Mouse (Mus musculus): Measurements from ENCODE around the gene Abca9.

Abca9 gene

GRCm38 (mm10) chr11:110167459-110168251 is at the start of gene Abca9:
TSS of gene Abca9 (minus strand) at chr11:110168196.
- peak in 1 of 2 experiments; percentile 17 for DNase-seq

GRCm38 (mm10) chr11:110217118-110217517 is 49.1 kb upstream of the Abca9 start:
- DNase-seq: no peak

- no peak for DNase-seq
Observed at GRCm38 (mm10) chr11:110203930-110204329, 35.9 kb upstream of the Abca9 start.

- DNase-seq: no peak
Observed at GRCm38 (mm10) chr11:110198882-110199281, 30.9 kb upstream of the Abca9 start.

- DNase-seq: no peak
Observed at GRCm38 (mm10) chr11:110196561-110197306, 28.7 kb upstream of the Abca9 start.

GRCm38 (mm10) chr11:110195310-110195709 is 27.3 kb upstream of the Abca9 start:
- DNase-seq: no peak

GRCm38 (mm10) chr11:110171212-110171611 is 3.2 kb upstream of the Abca9 start:
- DNase-seq: no peak

GRCm38 (mm10) chr11:110165822-110166221 is 2.2 kb downstream of the Abca9 start:
- DNase-seq: no peak

GRCm38 (mm10) chr11:110165409-110165808 is 2.6 kb downstream of the Abca9 start:
- DNase-seq: no peak

- DNase-seq: no peak
Observed at GRCm38 (mm10) chr11:110157059-110157458, 10.9 kb downstream of the Abca9 start.

- DNase-seq: no peak
Observed at GRCm38 (mm10) chr11:110155985-110156384, 12.0 kb downstream of the Abca9 start.

- no peak for DNase-seq
Observed at GRCm38 (mm10) chr11:110147640-110148039, 20.4 kb downstream of the Abca9 start.

GRCm38 (mm10) chr11:110145421-110145820 is 22.6 kb downstream of the Abca9 start:
- peak in 1 of 2 experiments; percentile 8 for DNase-seq

GRCm38 (mm10) chr11:110130760-110131159 is 37.2 kb downstream of the Abca9 start:
- no peak for DNase-seq

- DNase-seq: no peak
Observed at GRCm38 (mm10) chr11:110111137-110111536, 56.9 kb downstream of the Abca9 start.

GRCm38 (mm10) chr11:110101437-110101836 is 66.6 kb downstream of the Abca9 start:
- no peak for DNase-seq

GRCm38 (mm10) chr11:110098901-110099300 is 69.1 kb downstream of the Abca9 start:
- peak in 1 of 2 experiments; percentile 3 for DNase-seq

GRCm38 (mm10) chr11:110097465-110097864 is 70.5 kb downstream of the Abca9 start:
- peak in 1 of 2 experiments; percentile 4 for DNase-seq

GRCm38 (mm10) chr11:110095858-110096257 is 72.1 kb downstream of the Abca9 start, which contains the start of gene Abca8a:
TSS of gene Abca8a (minus strand) at chr11:110095978.
- DNase-seq: peak in 1 of 2 experiments; percentile 23

GRCm38 (mm10) chr11:110094846-110095380 is 73.1 kb downstream of the Abca9 start:
- peak in 1 of 2 experiments; percentile 5 for DNase-seq

GRCm38 (mm10) chr11:110094236-110094635 is 73.8 kb downstream of the Abca9 start:
- peak; percentile 7 to 39 for DNase-seq

- peak in 1 of 2 experiments; percentile 8 for DNase-seq
Observed at GRCm38 (mm10) chr11:110091328-110091727, 76.7 kb downstream of the Abca9 start.

GRCm38 (mm10) chr11:110072158-110072557 is 95.8 kb downstream of the Abca9 start:
- no peak for DNase-seq
